Mouse (Mus musculus): ENCODE data around the gene Olfr435. TPM values are rescaled to one million over a fixed set of nuclear protein-coding genes. Genes with fewer than 3 reads are reported as not detected.
A peak's percentile ranks its signal among the peaks of the same experiment; 100 is the strongest.

Gene Olfr435
- polyA plus RNA-seq, 1 experiment, result not detected

GRCm38 (mm10) chr6:43242061-43242460, 45.1 kb downstream of the Olfr435 start:
- peak; percentile 14 for DNase-seq
- H3K27ac ChIP-seq (ENCODE audit: control insufficient read depth, insufficient read depth, low read length), result no peak overlapping the region
- no peaks in the 10 kb centered on the region for H3K27me3 ChIP-seq (ENCODE audit: control insufficient read depth, insufficient read depth, low read length)
- H3K4me3 ChIP-seq (ENCODE audit: control insufficient read depth, insufficient read depth, low read length), result no peak overlapping the region
- no peaks in the 10 kb centered on the region for H3K4me1 ChIP-seq (replicated peaks; ENCODE audit: control insufficient read depth, insufficient read depth, low read length)
- H3K36me3 ChIP-seq (ENCODE audit: control insufficient read depth, insufficient read depth, low read length), result no peaks in the 10 kb centered on the region
- no peak for TF ChIP-seq POLR2A (IDR thresholded peaks at IDR 0.05; ENCODE audit: control insufficient read depth, extremely low read depth, insufficient read depth, low read length, poor library complexity)
- TF ChIP-seq CTCF (IDR thresholded peaks at IDR 0.05; ENCODE audit: borderline replicate concordance, control insufficient read depth, extremely low read depth, insufficient read depth, low read length, poor library complexity), result no peak
- WGBS, result 4% methylated on average over 4 of the region's 4 CpGs

DNA sequence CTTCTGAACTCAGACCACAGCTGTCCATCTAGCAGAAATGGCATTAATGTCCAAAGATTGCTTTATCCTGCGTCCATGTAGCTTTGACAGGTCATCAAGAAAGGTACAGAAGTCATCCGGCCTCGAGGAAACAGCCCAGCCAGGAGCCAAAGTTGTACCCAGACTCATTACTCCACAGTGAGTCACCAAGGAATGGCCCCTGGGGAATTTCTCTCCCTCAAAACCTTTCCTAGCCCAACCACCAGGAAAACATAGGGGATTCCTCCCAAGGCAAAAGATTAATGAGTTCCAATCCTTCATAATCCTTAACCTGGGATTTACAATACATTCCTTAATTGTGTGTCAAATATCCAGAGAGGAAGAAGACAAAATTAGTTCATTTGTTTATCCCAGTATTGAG, 50.5 kb downstream of the Olfr435 start:
- Histone ChIP-seq H3K4me1 (replicated peaks; ENCODE audit: control insufficient read depth, insufficient read depth, low read length) (no peaks in the 10 kb centered on the region), H3K4me3 (ENCODE audit: control insufficient read depth, insufficient read depth, low read length) (no peak overlapping the region), H3K27ac (ENCODE audit: control insufficient read depth, insufficient read depth, low read length) (no peak overlapping the region), H3K36me3 (ENCODE audit: control insufficient read depth, insufficient read depth, low read length) (no peaks in the 10 kb centered on the region), H3K27me3 (ENCODE audit: control insufficient read depth, insufficient read depth, low read length) (no peaks in the 10 kb centered on the region)
- TF ChIP-seq POLR2A (IDR thresholded peaks at IDR 0.05; ENCODE audit: control insufficient read depth, extremely low read depth, insufficient read depth, low read length, poor library complexity) (no peak), CTCF (IDR thresholded peaks at IDR 0.05; ENCODE audit: borderline replicate concordance, control insufficient read depth, extremely low read depth, insufficient read depth, low read length, poor library complexity) (no peak)
- DNase-seq, result no peak
- 74% methylated on average over 3 of the region's 3 CpGs for WGBS

DNA sequence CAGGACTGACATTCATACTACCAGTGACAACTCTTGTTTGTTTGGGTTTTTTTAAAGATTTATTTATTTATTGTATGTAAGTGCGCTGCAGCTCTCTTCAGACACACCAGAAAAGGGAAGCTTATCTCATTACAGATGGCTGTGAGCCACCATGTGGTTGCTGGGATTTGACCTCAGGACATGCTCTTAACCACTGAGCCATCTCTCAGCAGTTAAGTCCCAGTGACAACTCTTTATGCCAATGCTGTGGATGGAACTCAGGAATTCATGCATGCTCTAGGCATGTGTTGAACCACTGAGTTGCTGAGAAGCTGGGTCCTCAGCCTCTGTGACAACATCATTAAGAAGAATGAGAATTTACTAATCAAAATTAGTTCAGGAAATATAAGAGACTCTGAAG, 56.0 kb downstream of the Olfr435 start:
- no peak for DNase-seq
- no peaks in the 10 kb centered on the region for H3K4me1 ChIP-seq (replicated peaks; ENCODE audit: control insufficient read depth, insufficient read depth, low read length)
- TF ChIP-seq POLR2A (IDR thresholded peaks at IDR 0.05; ENCODE audit: control insufficient read depth, extremely low read depth, insufficient read depth, low read length, poor library complexity) (no peak), CTCF (IDR thresholded peaks at IDR 0.05; ENCODE audit: borderline replicate concordance, control insufficient read depth, extremely low read depth, insufficient read depth, low read length, poor library complexity) (no peak)
- H3K27me3 ChIP-seq (ENCODE audit: control insufficient read depth, insufficient read depth, low read length), result no peaks in the 10 kb centered on the region
- H3K36me3 ChIP-seq (ENCODE audit: control insufficient read depth, insufficient read depth, low read length), result no peaks in the 10 kb centered on the region
- no peak overlapping the region for H3K4me3 ChIP-seq (ENCODE audit: control insufficient read depth, insufficient read depth, low read length)
- 35% methylated on average over 1 of the region's 1 CpGs for WGBS
- H3K27ac ChIP-seq (ENCODE audit: control insufficient read depth, insufficient read depth, low read length), result no peak overlapping the region

Other genes starting within 250 kb of the Olfr435 start
- not detected in 2 replicates for gene Olfr444, start 248.1 kb upstream of the Olfr435 start, polyA plus RNA-seq (2012; rRNA removed)
- not detected in 2 replicates for gene Olfr441, start 90.8 kb upstream of the Olfr435 start, polyA plus RNA-seq (2012; rRNA removed)
- not detected in 2 replicates for gene Olfr237-ps1, start 50.6 kb upstream of the Olfr435 start, polyA plus RNA-seq (2012; rRNA removed)
- gene Olfr437, start 33.9 kb upstream of the Olfr435 start, polyA plus RNA-seq (2012; rRNA removed), result not detected in 2 replicates
- gene Olfr13, start 25.0 kb upstream of the Olfr435 start, polyA plus RNA-seq (2012; rRNA removed), result 0.09 TPM in 1 of 2 replicates, not detected in the other
- gene Olfr434, start 15.9 kb downstream of the Olfr435 start, polyA plus RNA-seq (2012; rRNA removed), result not detected in 2 replicates
- gene Olfr47, start 34.4 kb downstream of the Olfr435 start, polyA plus RNA-seq (2012; rRNA removed), result not detected in 2 replicates
- 6.8 and 8.0 TPM in 2 replicates for gene Arhgef5, start 68.4 kb downstream of the Olfr435 start, polyA plus RNA-seq (2012; rRNA removed)
- gene Nobox, start 112.4 kb downstream of the Olfr435 start, polyA plus RNA-seq (2012; rRNA removed), result 0.09 and 0.14 TPM in 2 replicates

Measured in thymus, adult 2 months (tissue).